Mouse (Mus musculus) neural tube, embryonic 15.5 days (tissue): ENCODE data around the gene Wdr54. TPM values are rescaled to one million over a fixed set of nuclear protein-coding genes. Genes with fewer than 3 reads are reported as not detected.
A peak's percentile ranks its signal among the peaks of the same experiment; 100 is the strongest.

Experiments used
- ATAC-seq: fragments of 200-750 bp; cut with Nextera tagmentation; 2 replicates; pipeline ENCODE4 v1.8.0; 2017; ENCODE audit warnings: mild to moderate bottlenecking, moderate TSS enrichment, moderate library complexity; ENCODE audit not compliant: low FRiP score
- H3K27ac ChIP-seq: fragments of 300-500 bp; sonication (generic); replicated peaks from 2 replicates; pipeline ENCODE4 v1.5.1; 2015; ENCODE audit warnings: mild to moderate bottlenecking, inconsistent platforms
- H3K27me3 ChIP-seq: fragments of 300-500 bp; sonication (generic); replicated peaks from 2 replicates; pipeline ENCODE4 v1.6.1; 2015; ENCODE audit warnings: inconsistent platforms
- H3K36me3 ChIP-seq: fragments of 300-500 bp; sonication (generic); 2 replicates; pipeline ENCODE4 v1.6.1; 2015; ENCODE audit warnings: inconsistent platforms
- H3K4me1 ChIP-seq: fragments of 300-500 bp; sonication (generic); 2 replicates; pipeline ENCODE4 v1.6.1; 2015; ENCODE audit warnings: inconsistent platforms
- H3K4me2 ChIP-seq: fragments of 300-500 bp; sonication (generic); 2 replicates; pipeline ENCODE4 v1.6.1; 2015; ENCODE audit warnings: inconsistent platforms, mild to moderate bottlenecking, moderate library complexity
- H3K4me3 ChIP-seq: fragments of 300-500 bp; sonication (generic); replicated peaks from 2 replicates; pipeline ENCODE4 v1.5.1; 2015; ENCODE audit warnings: mild to moderate bottlenecking, inconsistent platforms
- H3K9ac ChIP-seq: fragments of 300-500 bp; sonication (generic); replicated peaks from 2 replicates; pipeline ENCODE4 v1.6.1; 2015; ENCODE audit warnings: mild to moderate bottlenecking, inconsistent platforms
- H3K9me3 ChIP-seq: fragments of 300-500 bp; sonication (generic); replicated peaks from 2 replicates; pipeline ENCODE4 v1.6.1; 2016; ENCODE audit warnings: inconsistent platforms
- WGBS: fragments of 180-500 bp; shearing (Covaris S2); methylation state at CpG from one replicate; pipeline ENCODE4 v1.1.7; 2015; ENCODE audit warnings: mixed read lengths; 5-methylcytosine and 5-hydroxymethylcytosine counted together
- polyA plus RNA-seq: library from polyadenylated mRNA; unstranded; fragments of >200 nt; fragmentation: Nextera tagmentation; extraction: Ambion mirVana; gene quantifications from 2 replicates; pipeline ENCODE4 v1.2.1, GENCODE M21; 2015

Wdr54 gene
- polyA plus RNA-seq, 1 experiment from 2014 or later, result 18.6 TPM

GRCm38 (mm10) chr6:83115682-83116372, 40.4 kb downstream of the Wdr54 start:
- no peaks in the 10 kb centered on the region for H3K9me3 ChIP-seq
- H3K27me3 ChIP-seq, result no peaks in the 10 kb centered on the region
- 2% methylated on average over 30 of the region's 48 CpGs for WGBS
- peaks cover 35% of the 10 kb centered on the region for H3K36me3 ChIP-seq
- peak overlapping the region; percentile 94 for H3K9ac ChIP-seq
- H3K4me3 ChIP-seq, result peak overlapping the region; percentile 88
- H3K4me1 ChIP-seq, result peaks cover 52% of the 10 kb centered on the region
- ATAC-seq, result peak; percentile 56
- H3K4me2 ChIP-seq, result peak overlapping the region; percentile 92
- peak overlapping the region; percentile 83 for H3K27ac ChIP-seq

DNA sequence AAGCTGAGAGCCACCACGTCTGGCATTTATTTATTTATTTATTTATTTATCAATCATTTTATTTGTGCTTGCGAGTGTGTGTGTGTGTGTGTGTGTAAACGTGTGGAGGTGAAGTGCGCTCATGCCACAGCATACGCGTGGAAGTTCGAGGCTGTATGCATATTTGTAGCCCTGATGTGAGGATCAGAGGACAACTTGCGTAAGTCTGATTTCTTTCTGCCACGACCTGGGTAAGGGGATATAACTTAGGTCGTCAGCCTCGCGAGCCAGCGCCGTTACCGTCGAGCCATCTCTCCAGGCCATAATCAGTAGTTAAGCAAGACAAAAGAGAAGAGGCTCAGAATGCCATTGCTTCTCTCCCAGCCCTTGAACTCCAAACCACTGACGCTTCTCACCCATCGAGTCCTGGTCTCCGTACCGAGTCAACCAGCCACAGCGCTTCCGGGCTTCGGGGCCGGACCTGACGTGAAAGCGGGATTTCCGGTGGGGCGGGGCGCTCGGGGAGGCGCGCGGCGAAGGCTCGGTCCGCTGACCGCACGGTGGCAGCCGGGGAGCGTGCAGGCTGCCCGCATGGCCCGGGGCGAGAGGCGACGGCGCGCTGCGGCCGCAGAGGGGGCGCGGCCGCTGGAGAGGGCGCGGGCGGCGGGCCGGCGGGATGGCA, 41.1 kb downstream of the Wdr54 start, which contains the start of gene Mogs:
Gene Mogs (plus strand): TSS at position 486 of the 661 bp plus-strand sequence.
- ATAC-seq, result peak; percentile 91
- 2% methylated on average over 58 of the region's 58 CpGs for WGBS
- H3K4me3 ChIP-seq, result peak within 1 kb of the TSS; percentile 88
- H3K4me1 ChIP-seq, result peaks cover 49% of the 10 kb centered on the region
- H3K27ac ChIP-seq, result peak within 1 kb of the TSS; percentile 83
- peak within 1 kb of the TSS; percentile 94 for H3K9ac ChIP-seq
- peaks cover 35% of the 10 kb centered on the region for H3K36me3 ChIP-seq
- H3K4me2 ChIP-seq, result peak within 1 kb of the TSS; percentile 92
- H3K27me3 ChIP-seq, result no peaks in the 10 kb centered on the region
- H3K9me3 ChIP-seq, result no peaks in the 10 kb centered on the region

GRCm38 (mm10) chr6:83111510-83112136, 44.6 kb downstream of the Wdr54 start:
- peaks cover 42% of the 10 kb centered on the region for H3K4me1 ChIP-seq
- H3K27me3 ChIP-seq, result no peaks in the 10 kb centered on the region
- H3K4me2 ChIP-seq, result no peak overlapping the region
- H3K9me3 ChIP-seq, result no peaks in the 10 kb centered on the region
- H3K4me3 ChIP-seq, result no peak overlapping the region
- no peak overlapping the region for H3K27ac ChIP-seq
- WGBS, result 90% methylated on average over 4 of the region's 4 CpGs
- no peak for ATAC-seq
- peaks cover 13% of the 10 kb centered on the region for H3K36me3 ChIP-seq
- no peak overlapping the region for H3K9ac ChIP-seq

- under 1% methylated on average over 74 of the region's 76 CpGs for WGBS
- ATAC-seq, result peak; percentile 91
These were observed 47.2 kb downstream of the Wdr54 start, which contains the start of gene Mrpl53 for GRCm38 (mm10) chr6:83108762-83109668. Gene Mrpl53, plus strand, starts transcription at chr6:83109040.

GRCm38 (mm10) chr6:83107566-83108400, 48.4 kb downstream of the Wdr54 start:
- Histone ChIP-seq H3K4me3 (peak overlapping the region; percentile 72; the same call in 1 of the 2 replicates), H3K4me1 (peaks cover 34% of the 10 kb centered on the region), H3K9me3 (no peaks in the 10 kb centered on the region), H3K9ac (peak overlapping the region; percentile 81), H3K36me3 (peaks cover 27% of the 10 kb centered on the region), H3K27ac (peak overlapping the region; percentile 86), H3K4me2 (peak overlapping the region; percentile 85), H3K27me3 (no peaks in the 10 kb centered on the region)
- no peak for ATAC-seq
- WGBS, result 41% methylated on average over 13 of the region's 13 CpGs

More at GRCm38 (mm10) chr6:83108762-83109668, 47.2 kb downstream of the Wdr54 start, which contains the start of gene Mrpl53:
- peaks cover 27% of the 10 kb centered on the region for H3K36me3 ChIP-seq
- peak within 1 kb of the TSS; percentile 85 for H3K4me2 ChIP-seq
- H3K4me3 ChIP-seq, result peak within 1 kb of the TSS; percentile 72
- peak within 1 kb of the TSS; percentile 81 for H3K9ac ChIP-seq
- H3K27ac ChIP-seq, result peak within 1 kb of the TSS; percentile 86
- H3K9me3 ChIP-seq, result no peaks in the 10 kb centered on the region
- peaks cover 26% of the 10 kb centered on the region for H3K4me1 ChIP-seq
- H3K27me3 ChIP-seq, result no peaks in the 10 kb centered on the region

- WGBS, result 62% methylated on average over 4 of the region's 4 CpGs
- Histone ChIP-seq H3K9me3 (no peaks in the 10 kb centered on the region), H3K27ac (no peak overlapping the region), H3K9ac (no peak overlapping the region), H3K36me3 (peaks cover 22% of the 10 kb centered on the region), H3K27me3 (no peaks in the 10 kb centered on the region), H3K4me3 (no peak overlapping the region), H3K4me2 (no peak overlapping the region), H3K4me1 (peaks cover 37% of the 10 kb centered on the region)
- ATAC-seq, result no peak
These were observed 52.0 kb downstream of the Wdr54 start for GRCm38 (mm10) chr6:83104158-83104557.

DNA sequence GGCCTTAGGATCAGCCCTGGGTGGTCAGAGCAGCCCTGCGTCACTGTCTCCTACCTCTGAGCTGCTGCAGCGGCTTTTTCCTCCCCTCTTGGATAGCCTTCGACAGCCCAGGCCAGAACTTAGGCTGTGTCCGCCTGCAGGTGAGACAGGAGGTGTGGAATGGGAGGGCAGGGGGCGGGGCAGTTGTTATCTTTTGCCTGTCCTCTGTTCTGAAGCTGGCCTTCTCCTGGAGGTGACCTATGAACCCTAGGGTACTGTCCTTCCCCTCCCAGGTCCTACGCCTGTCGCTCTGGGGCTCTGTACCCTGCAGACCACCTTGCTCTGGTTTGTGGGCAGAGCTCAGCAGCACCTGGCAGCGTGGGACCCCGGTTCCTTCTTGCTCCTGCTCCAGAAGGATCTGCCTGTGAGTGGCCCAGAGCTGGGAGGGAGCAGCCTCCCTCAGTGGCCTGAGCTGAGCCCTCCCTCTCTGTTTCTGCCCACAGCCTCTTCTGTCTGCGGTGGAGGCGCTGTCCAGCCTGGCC, 53.0 kb downstream of the Wdr54 start:
- Histone ChIP-seq H3K27me3 (no peaks in the 10 kb centered on the region), H3K4me3 (peak overlapping the region; percentile 69), H3K9ac (peak overlapping the region; percentile 77), H3K4me2 (peak overlapping the region; percentile 90), H3K27ac (no peak overlapping the region), H3K36me3 (peaks cover 22% of the 10 kb centered on the region), H3K9me3 (no peaks in the 10 kb centered on the region), H3K4me1 (peaks cover 31% of the 10 kb centered on the region)
- no peak for ATAC-seq
- WGBS, result 53% methylated on average over 11 of the region's 11 CpGs

GRCm38 (mm10) chr6:83101688-83102556, 54.3 kb downstream of the Wdr54 start:
- WGBS, result under 1% methylated on average over 74 of the region's 74 CpGs
- H3K4me1 ChIP-seq, result peaks cover 22% of the 10 kb centered on the region

DNA sequence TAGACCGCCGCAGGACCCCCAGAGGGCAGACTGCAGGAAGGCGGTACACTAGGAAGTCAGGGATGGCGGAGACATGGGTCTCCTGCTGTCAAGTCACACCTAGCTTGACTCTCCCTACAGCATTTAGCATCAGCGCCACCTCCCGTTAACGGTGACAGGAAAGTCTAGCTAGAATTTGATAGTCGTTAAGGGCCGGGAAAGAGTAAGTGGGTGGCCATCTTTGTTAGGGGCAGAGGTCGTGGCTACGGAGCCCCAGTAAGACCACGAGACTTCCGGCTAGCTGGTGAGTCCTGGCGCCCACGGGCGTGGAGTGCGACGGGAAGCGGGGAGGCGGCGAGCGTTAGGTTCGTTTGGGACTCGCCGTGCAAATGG, 54.9 kb downstream of the Wdr54 start, which contains the start of the genes Ccdc142 and Gm42688:
Gene Ccdc142 (plus strand): TSS at position 286 of the 372 bp plus-strand sequence.
Gene Gm42688 (plus strand): TSS at position 302 of the 372 bp plus-strand sequence.
- H3K4me3 ChIP-seq, result peak within 1 kb of the TSS; percentile 69
- WGBS, result under 1% methylated on average over 25 of the region's 25 CpGs
- H3K27me3 ChIP-seq, result no peaks in the 10 kb centered on the region
- H3K27ac ChIP-seq, result peak within 1 kb of the TSS; percentile 87
- peak; percentile 92 for ATAC-seq
- H3K4me1 ChIP-seq, result peaks cover 22% of the 10 kb centered on the region
- H3K4me2 ChIP-seq, result peak within 1 kb of the TSS; percentile 90
- peaks cover 12% of the 10 kb centered on the region; the same call in 1 of the 2 replicates for H3K36me3 ChIP-seq
- H3K9ac ChIP-seq, result peak within 1 kb of the TSS; percentile 77
- no peaks in the 10 kb centered on the region for H3K9me3 ChIP-seq

More at GRCm38 (mm10) chr6:83101688-83102556, 54.3 kb downstream of the Wdr54 start:
- peak; percentile 82 for ATAC-seq
- Histone ChIP-seq H3K9me3 (no peaks in the 10 kb centered on the region), H3K4me2 (peak overlapping the region; percentile 90), H3K9ac (peak overlapping the region; percentile 77), H3K27me3 (no peaks in the 10 kb centered on the region), H3K27ac (peak overlapping the region; percentile 87), H3K36me3 (peaks cover 16% of the 10 kb centered on the region), H3K4me3 (peak overlapping the region; percentile 69)
